Mouse (Mus musculus) erythroblast, embryonic 14.5 days (primary cell): ENCODE measurements around the gene Dpy19l2.

Experiments used
- GATA1 ChIP-seq: IDR thresholded peaks from 2 replicates; pipeline ENCODE4 v1.6.1; 2012; ENCODE audit warnings: low read length, inconsistent platforms, mixed read lengths
- TAL1 ChIP-seq: IDR thresholded peaks from 3 replicates; pipeline ENCODE4 v1.6.1; 2012; ENCODE audit warnings: low read length, inconsistent platforms, mixed read lengths

DNA sequence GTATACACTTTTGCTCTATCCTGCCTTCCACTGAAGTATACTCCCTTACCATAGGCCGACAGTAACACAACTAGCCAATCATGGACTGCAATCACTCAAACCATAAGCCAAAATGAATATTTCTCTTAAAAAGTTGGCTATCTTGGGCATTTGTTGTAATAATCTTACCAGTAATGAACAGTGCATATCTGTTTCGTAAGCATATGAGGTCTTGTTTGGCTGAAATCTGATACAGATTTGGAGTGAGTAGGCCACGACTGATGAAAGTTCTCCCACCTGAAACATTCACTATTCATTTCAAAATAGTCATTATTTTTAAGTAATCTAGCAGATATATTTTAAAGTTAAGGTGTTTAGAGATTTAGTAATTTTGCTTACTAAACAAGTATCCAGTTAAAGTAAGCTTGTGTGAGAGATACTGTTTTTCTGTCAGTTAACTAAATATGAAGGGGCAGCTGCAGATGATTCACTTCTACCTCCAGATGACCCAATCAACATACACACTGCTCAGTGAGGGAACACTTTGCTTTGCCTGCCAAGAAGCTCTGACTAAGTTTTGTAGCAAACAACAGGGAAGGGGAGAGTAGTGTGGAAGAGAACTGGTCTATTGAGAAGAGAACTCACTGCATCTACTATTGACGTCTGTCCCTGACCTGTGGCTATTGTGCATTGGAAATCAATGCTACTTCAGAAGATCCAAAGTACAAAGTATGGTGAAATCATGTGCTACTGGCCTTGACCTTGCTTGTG, 184.5 kb downstream of the Dpy19l2 start:
- TF ChIP-seq GATA1 (no peak), TAL1 (no peak)
